Mouse (Mus musculus): ENCODE measurements at regions not wholly inside any gene's neighbourhood (a gene's known extent, or its start where the extent isn't known, plus 50 kb on each side); places are given as distances from the start of the nearest gene placed in this dataset.

GRCm38 (mm10) chr2:115483418-115484288, 97.9 kb upstream of the BC052040 start:
- TF ChIP-seq POLR2A (IDR thresholded peaks at IDR 0.05; ENCODE audit: low read depth, low read length) (no peak), CTCF (conservative IDR thresholded peaks at IDR 0.05; ENCODE audit: insufficient read depth, insufficient read length, low read depth, low read length) (no peak)
